Mouse (Mus musculus) layer of hippocampus, adult 2 months (tissue): ENCODE measurements around the gene Crlf1. TPM values are rescaled to one million over a fixed set of nuclear protein-coding genes. Genes with fewer than 3 reads are reported as not detected.

Source experiments
- DNase-seq, 2 experiments: peaks; one replicate each; pipeline ENCODE4 v3.0.0; 2022; ENCODE audit warnings: low spot score in 2 of 2
- H3K27ac ChIP-seq: fragments of 200-600 bp; 2 replicates; pipeline ENCODE4 v1.8.1; 2022
- H3K4me3 ChIP-seq: fragments of 200-600 bp; 2 replicates; pipeline ENCODE4 v1.8.1; 2022; ENCODE audit warnings: mild to moderate bottlenecking
- CTCF ChIP-seq: fragments of 200-600 bp; conservative IDR thresholded peaks from 2 replicates; pipeline ENCODE4 v1.8.1; 2022; ENCODE audit warnings: antibody characterized with exemption, mild to moderate bottlenecking, moderate library complexity
- total RNA-seq, 2 experiments: library from RNA; stranded (reverse); gene quantifications; 2 replicates each; pipeline ENCODE4 v1.2.3; 2021

Gene Crlf1
- total RNA-seq, 2 experiments from 2014 or later = 44.5 to 47.1 TPM

DNA sequence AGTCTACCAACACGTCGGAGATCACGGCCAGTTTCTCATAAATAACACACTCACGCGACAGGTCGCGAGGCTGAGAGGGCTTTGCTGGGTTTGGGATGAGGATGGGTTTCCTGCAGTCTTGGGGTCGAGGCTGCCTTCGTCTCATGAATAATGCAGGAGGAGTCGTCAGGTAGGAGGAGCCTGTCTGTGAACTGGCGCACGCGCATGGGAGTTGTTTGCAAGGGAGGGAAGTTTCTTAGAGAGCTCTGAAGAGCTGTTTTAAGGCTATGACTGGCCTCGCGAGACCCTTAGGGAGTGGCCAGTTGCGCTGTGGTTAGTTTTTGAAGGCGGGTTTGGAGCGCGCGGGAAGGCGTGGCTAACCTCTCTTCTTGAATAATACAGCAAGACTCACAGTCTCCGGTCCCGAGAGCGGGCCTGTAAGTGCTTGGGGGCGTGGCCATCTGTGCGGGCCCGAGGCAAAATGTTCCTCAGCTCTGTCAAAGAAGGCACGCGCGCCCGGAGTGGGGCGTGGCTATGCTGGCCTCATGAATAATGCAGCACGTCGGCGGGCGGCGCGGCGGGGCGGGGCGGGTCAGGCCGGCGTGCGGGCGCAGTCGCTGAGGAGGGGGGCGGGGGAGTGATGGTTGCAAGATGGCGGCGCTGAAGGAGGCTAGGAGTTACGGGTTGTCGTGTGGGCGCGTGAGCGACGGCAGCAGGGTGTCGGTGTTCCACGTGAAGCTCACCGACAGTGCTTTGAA, 46.3 kb downstream of the Crlf1 start, which contains the start of gene Ell:
Ell (plus strand) TSS at position 381 of the 737 bp plus-strand sequence.
- H3K4me3 ChIP-seq = peak within 1 kb of the TSS; percentile 99
- peak within 1 kb of the TSS; percentile 96 for H3K27ac ChIP-seq
- TF ChIP-seq CTCF = no peak
- DNase-seq = peak; percentile 99

DNA sequence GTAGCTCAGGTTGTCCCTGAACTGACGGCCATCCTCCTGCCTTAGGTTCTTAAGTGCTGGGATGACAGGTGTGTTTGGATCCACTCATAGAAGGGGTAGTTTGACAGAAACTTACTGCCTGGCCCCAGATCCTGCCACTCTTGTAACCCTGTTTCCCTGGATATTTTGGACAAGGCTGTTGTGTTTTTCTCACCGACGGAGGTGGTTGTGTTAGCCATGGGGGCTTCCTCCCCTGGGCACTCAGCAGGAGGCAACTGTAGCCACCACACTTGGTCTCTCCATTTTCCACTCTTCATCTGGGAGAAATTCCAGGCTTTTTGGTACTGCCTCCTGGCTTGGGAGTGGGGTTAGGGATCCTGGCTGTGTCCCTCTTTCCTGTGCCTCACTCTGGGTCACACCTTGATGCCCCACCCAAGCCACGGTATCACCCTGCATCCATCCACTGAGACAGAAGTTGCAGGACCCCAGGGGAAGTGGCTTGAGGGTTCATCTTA, 47.1 kb downstream of the Crlf1 start:
- DNase-seq = no peak
- Histone ChIP-seq H3K27ac (peak overlapping the region; percentile 96), H3K4me3 (peak overlapping the region; percentile 99)
- no peak for TF ChIP-seq CTCF

DNA sequence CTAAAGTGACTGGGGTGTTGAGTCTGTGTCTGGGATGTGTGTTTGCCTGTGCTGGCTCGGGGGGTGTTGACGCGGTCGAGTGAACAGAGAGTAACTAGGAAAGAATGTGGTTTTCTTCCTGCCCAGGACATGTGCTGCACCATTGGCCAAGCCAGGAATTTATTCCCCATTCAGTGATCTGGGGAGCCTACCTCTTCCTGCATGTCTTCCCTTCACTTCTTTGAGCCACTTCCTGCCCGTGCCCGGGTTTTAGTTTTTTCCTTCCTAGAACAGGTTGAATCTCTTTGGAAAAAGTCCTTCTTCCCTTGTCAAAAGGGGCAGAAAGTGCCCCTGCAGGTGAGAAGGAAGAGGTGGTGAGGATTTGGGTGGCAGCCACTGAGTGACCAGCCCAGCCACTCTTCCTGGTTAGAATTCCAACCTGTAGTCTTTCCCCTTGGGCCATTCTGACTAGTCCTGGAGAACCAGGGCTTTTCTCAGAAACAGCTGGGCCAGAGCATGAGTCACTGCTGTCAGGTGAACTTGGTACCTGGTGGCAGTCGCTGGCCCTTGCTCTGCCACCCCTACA, 47.6 kb downstream of the Crlf1 start:
- Histone ChIP-seq H3K4me3 (peak overlapping the region; percentile 99), H3K27ac (peak overlapping the region; percentile 96; the same call in 1 of the 2 replicates)
- no peak for DNase-seq
- TF ChIP-seq CTCF = no peak

DNA sequence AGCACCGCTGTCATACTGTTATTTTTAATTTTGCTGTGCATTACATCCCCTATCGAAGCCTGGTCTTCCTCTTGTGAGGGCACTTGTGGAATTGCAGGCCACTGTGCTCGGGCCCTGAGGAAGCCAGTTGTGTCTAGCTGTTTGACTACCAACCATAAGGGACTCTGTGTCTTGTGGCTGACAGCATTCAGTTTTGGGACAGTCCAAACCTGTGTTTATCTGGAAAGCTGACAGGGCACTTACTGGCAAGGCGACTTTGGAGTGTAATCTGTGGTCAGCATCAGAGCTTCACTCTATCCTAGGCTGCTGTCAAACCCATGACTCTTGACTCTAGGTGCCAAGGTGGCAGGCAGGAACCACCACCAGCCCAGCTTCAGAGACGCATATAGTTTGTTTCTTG, 48.1 kb downstream of the Crlf1 start:
- TF ChIP-seq CTCF = peak; percentile 32
- DNase-seq = no peak
- Histone ChIP-seq H3K27ac (peak overlapping the region; percentile 96; the same call in 1 of the 2 replicates), H3K4me3 (peak overlapping the region; percentile 99)

DNA sequence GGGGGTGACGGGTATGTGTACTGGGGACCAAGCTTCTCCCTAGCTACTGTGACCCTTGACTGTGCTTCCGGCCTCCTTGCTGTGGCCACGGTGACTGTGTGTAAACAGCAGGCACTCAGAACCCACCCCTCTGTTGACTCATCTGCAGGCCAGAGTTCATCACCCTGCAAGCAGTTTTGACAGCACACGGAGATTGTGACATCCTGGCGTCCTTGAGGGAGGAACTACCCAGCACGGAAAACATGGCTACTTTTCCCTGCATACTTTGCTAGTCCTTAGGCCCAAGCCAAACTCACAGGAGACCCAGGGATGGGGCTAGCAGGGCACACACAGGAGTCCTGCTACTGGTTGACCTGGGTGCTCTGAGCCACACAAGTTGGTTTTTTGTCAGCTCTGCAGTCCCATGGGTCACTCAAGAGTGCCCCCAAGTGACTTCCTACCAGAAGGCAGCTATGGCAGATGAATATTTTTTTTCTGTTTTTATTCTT, 51.3 kb downstream of the Crlf1 start:
- no peak overlapping the region for H3K4me3 ChIP-seq
- peak; percentile 77 for TF ChIP-seq CTCF
- DNase-seq = no peak
- H3K27ac ChIP-seq = 0 out of 2 replicates have a peak overlapping the region, but pooled peaks have one; percentile 6

DNA sequence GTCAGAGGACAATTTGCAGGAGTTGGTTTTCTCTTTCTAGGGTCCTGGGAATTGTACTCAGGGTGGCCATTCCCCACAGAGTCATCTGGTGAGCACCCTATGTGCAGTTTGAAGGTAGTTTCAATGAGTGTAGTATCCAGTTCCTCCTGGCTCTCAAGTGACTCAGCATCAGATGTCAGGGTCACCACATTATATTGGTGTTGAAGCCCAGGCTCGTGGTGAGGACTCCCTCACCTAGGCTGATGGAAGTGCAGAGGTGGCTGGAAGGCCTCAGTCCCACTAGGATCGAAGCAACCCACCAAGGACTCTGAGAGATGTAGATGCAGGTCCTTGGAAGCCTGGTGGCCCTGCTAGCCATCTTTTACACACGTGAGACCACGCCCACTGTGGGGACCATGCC, 53.5 kb downstream of the Crlf1 start:
- no peak overlapping the region for H3K27ac ChIP-seq
- no peak overlapping the region for H3K4me3 ChIP-seq
- TF ChIP-seq CTCF = no peak
- DNase-seq = no peak

DNA sequence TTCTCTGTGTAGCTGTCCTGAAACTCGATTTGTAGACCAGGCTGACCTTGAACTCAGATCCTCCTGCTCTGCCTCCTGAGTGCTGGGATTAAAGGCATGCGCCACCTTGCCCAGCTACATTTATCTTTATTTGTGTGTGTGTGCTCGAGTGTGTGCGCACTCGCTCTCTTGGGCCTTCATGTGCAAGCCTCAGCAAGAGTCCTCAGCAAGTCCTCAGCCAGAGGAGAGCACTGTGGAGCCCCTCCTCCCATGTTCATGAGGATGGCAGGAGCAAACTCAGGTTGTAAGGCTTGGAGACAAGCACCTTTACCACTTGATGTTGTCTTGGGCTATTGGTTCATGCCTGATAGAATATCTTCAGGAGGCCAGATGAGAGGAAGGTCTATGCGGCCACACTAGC, 54.8 kb downstream of the Crlf1 start:
- no peak for TF ChIP-seq CTCF
- Histone ChIP-seq H3K4me3 (no peak overlapping the region), H3K27ac (no peak overlapping the region)
- no peak for DNase-seq

DNA sequence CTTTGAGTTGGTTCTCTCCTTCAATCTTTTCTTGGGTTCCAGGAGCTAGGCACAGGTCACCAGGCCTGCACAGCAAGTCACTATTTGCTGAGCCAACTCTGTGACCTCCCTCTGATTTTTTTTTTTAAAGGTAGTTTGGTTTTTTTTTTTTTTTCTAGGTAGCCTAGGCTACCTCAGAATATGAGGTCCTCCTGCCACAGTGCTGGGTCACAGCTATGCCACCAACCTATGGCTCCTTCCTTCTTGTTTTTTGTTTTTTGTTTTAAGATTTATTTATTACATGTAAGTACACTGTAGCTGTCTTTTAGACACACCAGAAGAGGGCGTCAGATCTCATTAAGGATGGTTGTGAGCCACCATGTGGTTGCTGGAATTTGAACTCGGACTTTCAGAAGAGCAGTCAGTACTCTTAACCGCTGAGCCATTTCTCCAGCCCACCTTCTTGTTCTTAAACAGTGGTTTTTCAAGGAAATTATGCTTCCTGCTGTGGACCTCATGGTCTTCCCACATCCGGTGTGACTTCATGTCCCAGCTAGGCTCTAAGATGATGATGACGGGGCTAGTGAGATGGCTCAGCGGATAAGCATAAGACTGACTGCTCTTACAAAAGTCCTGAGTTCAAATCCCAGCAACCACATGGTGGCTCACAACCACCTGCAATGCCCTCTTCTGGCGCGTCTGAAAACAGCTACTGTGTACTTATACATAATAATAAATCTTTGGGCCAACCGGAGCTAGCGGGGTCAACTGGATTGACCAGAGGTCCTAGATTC, 56.6 kb downstream of the Crlf1 start:
- no peak for DNase-seq
- no peak overlapping the region for H3K4me3 ChIP-seq
- H3K27ac ChIP-seq = no peak overlapping the region
- peak; percentile 45 for TF ChIP-seq CTCF

DNA sequence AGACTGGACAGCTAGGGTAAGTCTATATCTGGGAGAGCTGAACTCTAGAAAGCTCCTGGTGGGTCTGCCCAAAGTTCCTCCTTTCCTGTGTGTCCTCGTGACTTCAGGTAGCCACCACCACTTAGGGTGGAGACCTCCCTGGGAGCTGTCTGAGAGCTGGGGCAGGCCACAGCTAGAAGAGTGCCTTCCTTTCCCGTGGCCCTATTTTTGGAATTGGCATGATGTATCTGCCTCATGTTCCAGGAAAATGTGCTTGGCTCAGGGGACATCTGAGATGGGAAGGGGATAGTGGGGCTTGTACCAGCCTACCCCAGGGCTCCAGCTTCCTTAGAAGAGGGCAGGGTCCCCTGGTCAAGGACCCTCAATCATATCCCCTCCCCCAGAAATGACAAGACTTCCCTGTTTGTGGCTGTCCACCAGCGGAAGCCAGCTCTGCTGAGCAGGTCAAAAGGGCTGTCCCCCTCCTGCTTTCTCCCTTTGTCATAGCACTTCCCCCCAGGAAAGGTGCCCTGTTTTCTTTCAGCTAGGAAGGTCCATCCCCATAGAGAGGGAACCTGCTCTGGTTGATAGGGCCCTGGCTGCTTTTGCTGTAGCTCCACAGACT, 58.7 kb downstream of the Crlf1 start:
- Histone ChIP-seq H3K4me3 (no peak overlapping the region; the same call in 1 of the 2 replicates), H3K27ac (peak overlapping the region; percentile 73)
- DNase-seq = no peak
- TF ChIP-seq CTCF = no peak

DNA sequence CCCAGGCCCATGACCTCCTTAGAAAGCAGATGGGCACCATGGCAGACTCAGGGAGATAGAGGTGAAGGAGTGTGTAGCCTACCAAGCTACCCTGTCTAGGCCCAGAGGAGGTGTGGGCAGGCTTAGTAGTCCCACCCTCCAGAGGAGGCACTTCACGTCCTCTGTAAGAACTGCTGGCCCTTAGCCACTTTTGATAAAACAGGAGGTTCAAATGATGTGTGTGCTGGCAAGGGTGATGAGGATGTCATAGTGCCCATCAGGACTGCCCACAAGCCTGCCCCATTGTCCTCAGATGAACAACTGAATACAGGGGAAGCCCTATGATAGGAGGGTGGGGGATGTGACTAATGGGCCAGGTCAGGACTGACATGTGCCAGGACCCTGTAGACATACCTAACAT, 59.9 kb downstream of the Crlf1 start:
- DNase-seq = no peak
- H3K4me3 ChIP-seq = no peak overlapping the region
- peak overlapping the region; percentile 73 for H3K27ac ChIP-seq
- no peak for TF ChIP-seq CTCF

Other genes starting within 250 kb of the Crlf1 start
- gene Homer3, start 210.3 kb upstream of the Crlf1 start, total RNA-seq = 10 to 100 TPM; 87.7 to 90.5 TPM
- gene Ddx49, start 190.7 kb upstream of the Crlf1 start, total RNA-seq = 10 to 100 TPM; 45.5 to 52.1 TPM
- gene Cope, start 190.6 kb upstream of the Crlf1 start, total RNA-seq = 100 to 1,000 TPM; 139 to 157 TPM
- 100 to 1,000 TPM; 110 to 113 TPM for gene Cers1, start 177.4 kb upstream of the Crlf1 start, total RNA-seq
- gene Gdf1, start 163.3 kb upstream of the Crlf1 start, total RNA-seq = 10 to 100 TPM; 12.1 to 14.4 TPM
- 10 to 100 TPM; 67.7 to 68.7 TPM for gene Upf1, start 139.9 kb upstream of the Crlf1 start, total RNA-seq
- under 1 TPM; 0.29 to 0.56 TPM for gene Comp, start 119.6 kb upstream of the Crlf1 start, total RNA-seq
- 100 to 1,000 TPM; 191 to 208 TPM for gene Crtc1, start 53.6 kb upstream of the Crlf1 start, total RNA-seq
- 10 to 100 TPM; 56.8 to 60.2 TPM for gene Klhl26, start 16.2 kb upstream of the Crlf1 start, total RNA-seq
- gene Tmem59l, start 5.8 kb upstream of the Crlf1 start, total RNA-seq = 100 to 1,000 TPM; 321 to 339 TPM
- gene Rex1bd, start 13.6 kb downstream of the Crlf1 start, total RNA-seq = 10 to 100 TPM; 93.9 to 98.1 TPM
- 1,000 to 10,000 TPM in 1 of 2 experiments, 100 to 1,000 TPM in 1; 970 to 1,000 TPM for gene Uba52, start 17.6 kb downstream of the Crlf1 start, total RNA-seq
- gene Fkbp8, start 34.6 kb downstream of the Crlf1 start, total RNA-seq = 100 to 1,000 TPM; 447 to 453 TPM
- gene Kxd1, start 34.8 kb downstream of the Crlf1 start, total RNA-seq = 10 to 100 TPM; 37.2 to 40.7 TPM
- 10 to 100 TPM; 20.5 to 24.4 TPM for gene Ell, start 46.3 kb downstream of the Crlf1 start, total RNA-seq
- gene Isyna1, start 101.2 kb downstream of the Crlf1 start, total RNA-seq = 10 to 100 TPM; 41.4 to 46.4 TPM
- gene Ssbp4, start 115.7 kb downstream of the Crlf1 start, total RNA-seq = 100 to 1,000 TPM; 274 to 297 TPM
- under 1 TPM; 0.54 to 0.97 TPM for gene Lrrc25, start 123.0 kb downstream of the Crlf1 start, total RNA-seq
- under 1 TPM in 1 of 2 experiments, not detected in 1; 0.25 TPM for gene Gdf15, start 139.3 kb downstream of the Crlf1 start, total RNA-seq
- 10 to 100 TPM; 25.4 to 29.1 TPM for gene Pgpep1, start 167.2 kb downstream of the Crlf1 start, total RNA-seq
- 10 to 100 TPM; 58.2 to 61.8 TPM for gene Lsm4, start 180.1 kb downstream of the Crlf1 start, total RNA-seq
- gene Jund, start 205.8 kb downstream of the Crlf1 start, total RNA-seq = 100 to 1,000 TPM; 165 to 181 TPM
- under 1 TPM; 0.07 to 0.08 TPM for gene Iqcn, start 210.3 kb downstream of the Crlf1 start, total RNA-seq
- gene Gm3336, start 225.4 kb downstream of the Crlf1 start, total RNA-seq = not detected
- 1 to 10 TPM; 1.4 to 1.5 TPM for gene Pde4c, start 230.6 kb downstream of the Crlf1 start, total RNA-seq